Mouse (Mus musculus) effector memory CD4-positive, alpha-beta T cell, adult 5 months (primary cell): ENCODE results near the gene Itga4. TPM values are rescaled to one million over a fixed set of nuclear protein-coding genes. Genes with fewer than 3 reads are reported as not detected.

Experiments
- polyA plus RNA-seq: library from polyadenylated mRNA; unstranded; fragments of 100-300 nt; shearing (Covaris generic); gene quantifications from one replicate; pipeline ENCODE4 v1.2.1, GENCODE M21; 2017

Gene Itga4
- polyA plus RNA-seq = 335 TPM

GRCm38 (mm10) chr2:79255192-79256000 is at the start of gene Itga4:
Gene Itga4, plus strand, starts transcription at chr2:79255426.

Other genes with a start within 250 kb of the Itga4 start
- not detected for gene Neurod1, start 201.3 kb downstream of the Itga4 start, polyA plus RNA-seq
- gene Cerkl, start 201.4 kb downstream of the Itga4 start, polyA plus RNA-seq = 6.9 TPM